Mouse (Mus musculus): Measurements from ENCODE around the gene Pou4f1.

DNA sequence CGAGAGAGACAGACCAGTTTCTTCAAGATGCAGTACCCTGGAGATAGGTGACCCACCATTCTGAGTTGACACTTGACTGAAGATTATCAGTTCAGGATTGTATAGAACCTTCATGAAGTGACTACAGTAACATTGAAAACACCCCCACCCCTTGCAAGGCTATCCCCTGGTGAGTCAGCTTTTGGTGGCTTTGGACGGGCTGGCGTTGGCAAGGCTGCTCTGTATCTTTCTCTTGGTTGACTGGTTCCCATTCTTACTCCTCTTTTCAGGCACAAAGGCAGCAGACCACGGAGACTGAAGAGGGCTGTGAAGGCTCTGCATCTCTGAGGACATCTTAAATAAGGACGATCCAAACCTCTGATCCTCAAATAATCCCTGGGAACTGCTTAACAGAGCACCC, 10.8 kb upstream of the Pou4f1 start:
- TF ChIP-seq CTCF (IDR thresholded peaks at IDR 0.05; ENCODE audit: extremely low read depth, insufficient read depth, low read length) = no peak
- TF ChIP-seq POLR2A (IDR thresholded peaks at IDR 0.05; ENCODE audit: extremely low read depth, insufficient read depth, low read length) = no peak
